Mouse (Mus musculus) forelimb bud, embryonic 11.5 days (tissue): ENCODE results near the gene Tiparp.

ENCODE experiments used
- DNase-seq: peaks from one replicate; pipeline ENCODE4 v3.0.0-alpha.2; 2012; ENCODE audit warnings: low read depth, low spot score

Gene Tiparp

DNA sequence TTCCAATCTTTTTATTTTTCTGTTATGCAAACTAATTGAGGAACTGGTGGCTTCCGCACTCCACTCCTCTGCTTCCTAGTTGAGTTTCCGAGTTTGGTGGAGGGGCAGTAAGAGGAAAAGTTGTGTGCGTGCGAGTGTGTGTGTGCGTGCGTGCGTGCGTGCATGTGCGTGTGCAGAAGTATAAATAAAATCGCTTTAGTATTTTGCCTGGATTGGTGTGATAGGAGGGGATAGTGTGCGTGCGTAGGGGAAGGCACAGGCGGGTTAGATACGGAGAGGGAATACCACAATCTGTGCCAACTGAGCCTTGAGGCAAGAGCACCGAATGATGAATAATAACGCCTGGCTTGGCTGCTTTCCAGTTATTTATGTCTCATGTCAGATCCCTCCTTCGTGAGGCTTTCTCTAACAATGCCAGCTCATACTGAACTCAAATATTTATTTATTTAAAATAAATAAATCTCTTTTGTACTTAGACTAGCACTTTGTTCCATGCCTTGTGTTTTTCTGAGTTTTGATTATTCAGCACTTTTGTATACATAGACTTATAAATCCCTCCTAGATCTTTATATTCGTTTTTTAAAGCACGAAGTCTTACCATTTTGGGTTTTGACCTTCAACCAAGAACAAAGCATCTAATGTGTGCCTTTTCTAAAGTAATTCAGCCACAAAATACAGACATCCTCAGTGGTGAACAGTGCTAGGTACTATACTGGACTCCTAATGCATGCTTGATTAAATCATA lies 1.4 kb downstream of the Tiparp start:
- DNase-seq = peak; percentile 25

DNA sequence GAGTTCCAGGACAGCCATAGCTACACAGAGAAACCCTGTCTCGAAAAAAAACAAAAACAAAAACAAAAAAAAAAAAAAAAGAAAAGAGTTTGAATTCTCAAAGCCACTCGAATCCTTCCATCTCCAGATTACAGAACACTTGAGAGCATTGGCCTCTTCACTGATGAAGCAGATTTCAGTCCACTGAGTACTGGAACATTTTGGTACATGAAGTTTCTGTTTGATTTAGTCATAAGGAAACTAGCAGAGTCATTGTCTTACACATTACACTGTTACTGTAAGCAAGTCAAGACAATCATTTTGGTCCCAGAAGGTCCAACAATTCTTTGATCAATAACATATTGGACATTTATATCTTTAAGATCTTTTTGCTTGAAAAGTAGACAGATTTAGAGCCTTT lies 4.8 kb downstream of the Tiparp start:
- DNase-seq = no peak

DNA sequence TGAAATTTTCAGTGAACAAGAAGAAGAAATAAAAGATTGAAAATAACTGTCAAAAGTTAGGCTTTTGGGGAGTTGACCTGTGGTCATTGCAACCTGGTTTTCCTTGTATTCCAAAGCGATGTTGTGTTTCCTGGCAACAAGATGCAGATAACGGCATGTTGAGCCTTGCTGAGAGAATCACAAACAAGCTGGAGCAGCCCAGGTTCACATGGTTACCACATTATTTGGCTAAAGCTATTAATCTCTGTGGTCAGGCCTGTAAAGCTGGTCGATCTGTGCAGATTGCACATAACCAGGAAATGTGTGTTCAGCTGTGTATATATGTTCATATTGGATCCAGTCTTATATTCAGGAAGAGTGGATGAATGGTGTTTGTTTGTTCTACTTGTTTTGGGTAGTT lies 5.4 kb downstream of the Tiparp start:
- peak; percentile 54 for DNase-seq

DNA sequence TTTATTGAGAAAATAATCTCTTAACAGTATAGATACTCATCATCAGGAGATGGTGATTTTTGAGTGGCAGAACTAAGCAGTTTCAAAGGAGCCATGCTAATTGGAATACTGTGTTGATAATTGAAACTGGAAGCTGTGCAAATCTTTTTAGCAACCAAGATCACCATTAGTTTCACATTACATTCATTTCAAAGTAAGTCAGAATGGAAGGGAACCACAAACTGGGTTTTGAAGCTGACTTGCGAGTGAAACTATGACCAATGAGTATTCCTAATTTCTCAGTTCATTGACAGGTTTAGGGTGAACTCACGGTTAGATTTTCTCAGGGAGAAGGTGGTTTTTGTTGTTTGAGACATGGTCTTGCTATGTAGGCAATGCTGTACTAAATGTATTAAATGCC lies 6.3 kb downstream of the Tiparp start:
- DNase-seq = no peak

DNA sequence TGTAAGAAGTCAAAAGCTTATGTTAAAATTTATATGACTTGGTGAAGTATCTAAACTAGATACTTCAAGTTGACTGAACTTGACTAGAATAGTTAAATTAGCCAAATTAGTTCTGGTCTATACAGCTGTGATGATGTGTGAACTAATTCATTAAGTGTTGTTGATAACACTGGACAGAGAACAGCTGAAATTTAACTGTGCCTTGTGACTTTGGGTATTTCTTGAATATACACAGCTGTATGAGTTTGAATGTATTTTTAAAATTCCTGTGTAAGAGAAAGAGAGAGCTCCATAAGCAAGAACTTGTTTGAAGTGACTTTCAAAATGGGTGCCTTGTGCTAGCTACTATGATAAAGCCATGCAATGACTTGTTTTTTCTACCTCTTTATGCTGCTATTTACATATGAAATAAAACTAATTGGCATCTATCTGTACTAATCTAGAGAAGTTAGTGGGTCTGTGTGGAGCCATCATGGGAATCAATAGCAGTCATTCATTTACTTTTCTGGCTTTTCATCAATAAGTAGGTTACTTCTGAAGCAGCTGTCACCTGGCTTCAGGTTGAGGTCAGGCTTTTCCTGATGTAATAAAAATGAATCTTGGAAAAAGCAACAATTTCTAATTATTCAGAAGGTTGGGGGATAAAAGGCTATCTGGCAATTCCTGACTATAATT lies 7.0 kb downstream of the Tiparp start:
- DNase-seq = no peak

DNA sequence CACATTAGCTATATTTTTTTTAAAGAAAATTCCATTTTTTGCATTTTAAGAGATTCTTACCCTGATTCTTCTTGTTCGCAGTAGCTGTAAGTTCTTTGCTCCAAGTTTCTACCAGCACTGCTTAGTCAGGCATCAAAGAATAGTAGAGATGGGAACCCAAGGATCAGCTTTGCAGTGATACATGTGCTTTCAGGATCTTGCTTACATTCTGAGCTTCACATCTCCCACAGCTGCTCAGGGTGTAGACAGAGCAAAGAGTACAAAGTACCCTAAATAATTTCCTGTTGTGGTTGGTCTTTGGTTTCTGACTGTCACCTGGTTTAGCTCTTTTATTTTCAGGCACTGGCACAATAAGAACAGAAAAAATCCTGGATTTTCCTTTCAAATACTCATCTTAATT lies 9.1 kb downstream of the Tiparp start:
- DNase-seq = no peak

DNA sequence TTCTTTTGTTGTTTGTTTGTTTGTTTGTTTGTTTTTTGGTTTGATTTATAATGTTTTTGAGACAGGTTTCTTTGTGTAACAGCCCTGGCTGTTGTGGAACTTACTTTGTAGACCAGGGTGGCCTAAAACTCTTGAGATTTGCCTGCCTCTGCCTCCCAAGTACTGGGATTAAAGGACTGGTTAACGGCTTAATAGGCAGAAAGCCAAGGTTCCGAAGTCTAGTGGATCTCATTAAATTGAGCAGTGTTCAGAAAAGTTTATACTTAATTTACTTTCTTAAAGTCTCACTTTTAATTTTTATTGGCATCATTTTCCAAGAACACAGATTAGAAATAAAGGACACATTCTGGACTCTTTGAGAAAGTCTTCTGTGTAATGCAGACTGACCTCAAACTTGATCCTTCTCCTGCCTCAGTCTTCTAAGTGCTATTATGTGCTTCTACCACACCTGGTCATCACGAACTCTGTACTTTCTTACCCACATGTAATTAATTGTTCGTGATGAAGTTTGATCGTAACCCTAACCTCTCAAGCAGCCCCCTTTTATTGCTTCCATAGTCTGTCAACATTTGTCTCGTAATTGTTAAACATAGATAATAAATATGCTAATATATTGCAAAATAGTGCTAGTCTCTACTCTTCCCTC lies 12.8 kb downstream of the Tiparp start:
- no peak for DNase-seq

DNA sequence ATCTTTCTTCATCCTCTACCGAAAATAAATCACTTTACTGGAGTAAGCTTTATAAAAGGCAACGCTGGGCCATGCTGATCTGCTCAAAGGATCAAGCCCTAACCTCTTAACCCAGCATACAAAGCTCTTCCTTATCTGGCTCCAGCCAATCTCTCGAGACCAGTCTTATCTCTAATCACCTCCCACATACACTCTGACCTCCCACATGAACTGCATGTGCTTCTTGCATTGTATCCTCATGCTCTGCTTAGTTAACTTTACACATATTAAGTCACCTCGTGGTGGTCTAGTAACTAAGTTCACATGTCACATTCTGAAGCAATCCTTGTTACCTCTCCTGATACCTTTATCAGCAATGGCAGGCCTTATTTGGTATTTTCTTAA lies 13.3 kb downstream of the Tiparp start:
- no peak for DNase-seq

DNA sequence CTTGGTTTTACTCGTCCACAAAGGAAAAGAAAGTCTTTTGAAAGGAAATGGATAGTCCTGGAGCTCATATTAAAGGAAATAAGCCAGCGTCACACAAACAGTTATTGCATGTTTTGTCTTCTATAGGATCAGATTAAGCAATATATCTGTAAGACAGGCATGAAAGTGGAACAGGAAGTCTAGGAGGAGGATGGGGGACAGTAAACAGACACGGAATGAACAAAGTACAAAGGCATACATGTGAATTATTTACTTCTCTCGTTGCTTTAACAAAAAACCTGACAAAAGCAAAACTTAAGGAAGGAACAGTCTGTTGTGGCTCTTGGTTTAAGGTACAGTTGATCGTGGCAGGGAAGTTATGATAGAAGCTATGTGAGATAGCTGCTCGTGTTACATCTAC lies 21.6 kb downstream of the Tiparp start:
- no peak for DNase-seq

DNA sequence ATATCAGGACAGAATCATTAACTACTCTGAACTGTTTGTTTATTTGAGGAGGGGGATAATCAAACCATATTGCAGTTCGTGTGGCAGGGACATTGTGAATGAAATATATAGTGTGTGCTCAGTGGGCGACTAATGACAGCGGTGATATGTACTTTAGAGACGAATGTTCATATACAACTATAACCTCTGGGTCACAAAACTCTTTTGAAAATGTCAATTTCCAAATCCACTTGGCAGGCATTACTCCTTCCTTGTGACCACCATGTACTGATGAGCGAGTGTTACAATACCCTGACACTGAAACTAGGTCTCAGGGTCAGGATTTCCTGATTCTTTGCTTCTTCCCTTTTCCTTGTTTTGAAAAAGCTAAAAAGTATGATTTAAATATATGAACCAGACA lies 22.9 kb downstream of the Tiparp start:
- no peak for DNase-seq

DNA sequence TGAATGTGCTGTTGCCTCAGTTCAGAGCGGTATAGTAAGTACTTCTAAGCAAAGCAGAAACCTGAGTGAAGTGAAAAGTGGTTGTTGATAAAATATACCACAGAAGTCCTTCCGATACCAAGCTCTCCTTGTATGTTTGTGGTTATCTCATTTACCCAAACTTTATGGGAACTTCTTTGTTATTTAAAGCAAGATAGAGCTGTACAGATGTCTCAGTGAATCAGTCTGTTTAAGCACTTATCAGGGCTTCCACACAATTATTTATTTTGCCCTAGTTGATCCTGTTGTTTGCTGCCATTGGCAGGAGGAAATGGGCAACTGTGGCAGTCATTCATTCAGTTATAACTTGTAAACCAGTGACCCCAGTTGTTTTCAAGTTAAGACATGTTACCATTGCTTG lies 26.4 kb downstream of the Tiparp start:
- DNase-seq = no peak

DNA sequence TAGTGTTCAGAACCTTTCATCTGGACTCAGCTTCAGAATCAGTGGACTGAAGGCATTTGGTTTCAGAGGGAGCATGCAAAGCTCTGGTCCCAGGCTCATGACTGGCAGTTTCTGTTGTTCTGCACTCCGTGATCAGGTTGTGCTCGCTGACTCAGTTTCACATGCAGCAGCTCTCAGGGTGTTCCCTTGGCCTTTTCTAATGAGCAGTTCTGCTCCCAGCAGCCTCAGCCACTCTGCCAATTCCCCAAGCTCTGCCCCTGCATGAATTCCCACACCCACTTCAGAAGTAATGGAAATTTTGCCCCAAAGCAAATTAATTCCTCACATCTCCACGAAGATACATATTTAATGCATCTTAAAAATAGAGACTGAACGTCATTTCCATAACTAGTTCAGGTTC lies 30.5 kb downstream of the Tiparp start:
- no peak for DNase-seq

DNA sequence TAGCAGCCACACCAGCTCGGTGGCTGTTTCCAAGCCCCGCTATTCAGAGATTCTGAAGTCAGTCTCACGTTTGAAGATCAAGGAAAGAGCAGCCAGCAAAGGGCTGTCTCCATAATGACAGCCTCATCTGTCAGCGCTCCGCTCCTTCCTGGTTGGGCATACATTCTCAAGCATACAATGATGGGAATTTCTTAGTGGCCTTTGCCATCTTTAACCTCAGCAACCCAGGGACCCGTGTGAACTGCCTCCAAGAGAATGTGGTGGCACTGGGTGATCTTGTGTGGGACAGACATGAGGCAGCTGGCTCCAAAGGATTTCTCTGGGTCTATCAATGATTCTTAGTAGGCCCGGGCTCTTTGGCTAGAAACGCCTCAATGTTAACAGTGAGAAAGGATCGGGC lies 34.0 kb downstream of the Tiparp start:
- no peak for DNase-seq

DNA sequence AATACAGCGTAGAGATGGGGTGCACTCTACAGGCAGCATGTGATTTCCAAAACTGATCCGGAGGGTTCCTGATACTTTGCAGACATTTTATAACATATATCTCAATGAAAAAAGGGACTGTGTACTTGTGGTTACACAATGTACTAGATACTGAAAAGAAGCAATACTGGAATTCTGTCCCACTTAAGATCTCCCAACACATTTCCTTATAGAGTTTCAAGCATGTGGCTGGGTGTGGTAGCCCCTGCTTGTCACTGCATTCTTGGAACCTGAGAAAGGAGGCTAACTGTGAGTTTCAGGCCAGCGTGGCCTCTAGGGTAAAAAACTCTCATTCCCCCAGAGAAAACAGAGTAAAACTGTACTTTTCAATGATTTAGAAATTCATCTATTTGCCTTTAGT lies 34.5 kb downstream of the Tiparp start:
- DNase-seq = no peak

DNA sequence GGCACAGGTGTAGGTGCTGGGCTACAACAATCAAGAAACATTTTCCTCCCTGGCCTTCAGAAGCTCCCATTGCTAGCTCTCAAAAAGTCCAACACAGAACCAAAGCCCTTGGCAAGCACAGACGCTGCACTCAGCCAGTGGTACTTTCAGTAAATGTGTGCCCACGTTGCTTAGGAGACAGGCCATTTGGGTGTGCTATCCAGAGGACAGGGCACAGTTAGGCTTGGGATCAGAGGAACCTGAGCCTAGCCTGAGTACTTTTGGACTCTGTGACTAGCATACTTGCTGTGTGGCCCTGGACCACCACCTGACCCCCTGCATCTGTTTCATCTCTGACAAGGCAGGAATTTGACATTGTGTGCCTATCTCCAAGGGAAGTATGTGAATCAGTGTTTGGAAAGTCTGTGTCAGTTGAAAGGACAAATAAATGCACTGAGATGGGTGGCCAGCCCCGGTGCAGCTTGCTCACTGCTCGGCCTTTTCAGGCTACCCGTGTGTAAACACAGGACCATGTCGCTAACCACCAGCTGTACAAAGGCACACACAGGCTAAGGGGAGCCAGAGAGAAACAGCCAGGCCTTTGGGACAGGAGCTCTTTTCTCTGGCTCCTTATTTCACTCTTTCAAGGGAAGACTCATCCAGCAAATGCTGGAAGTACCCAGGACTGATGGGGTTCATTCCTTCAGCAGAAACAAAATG lies 35.9 kb downstream of the Tiparp start:
- DNase-seq = no peak

DNA sequence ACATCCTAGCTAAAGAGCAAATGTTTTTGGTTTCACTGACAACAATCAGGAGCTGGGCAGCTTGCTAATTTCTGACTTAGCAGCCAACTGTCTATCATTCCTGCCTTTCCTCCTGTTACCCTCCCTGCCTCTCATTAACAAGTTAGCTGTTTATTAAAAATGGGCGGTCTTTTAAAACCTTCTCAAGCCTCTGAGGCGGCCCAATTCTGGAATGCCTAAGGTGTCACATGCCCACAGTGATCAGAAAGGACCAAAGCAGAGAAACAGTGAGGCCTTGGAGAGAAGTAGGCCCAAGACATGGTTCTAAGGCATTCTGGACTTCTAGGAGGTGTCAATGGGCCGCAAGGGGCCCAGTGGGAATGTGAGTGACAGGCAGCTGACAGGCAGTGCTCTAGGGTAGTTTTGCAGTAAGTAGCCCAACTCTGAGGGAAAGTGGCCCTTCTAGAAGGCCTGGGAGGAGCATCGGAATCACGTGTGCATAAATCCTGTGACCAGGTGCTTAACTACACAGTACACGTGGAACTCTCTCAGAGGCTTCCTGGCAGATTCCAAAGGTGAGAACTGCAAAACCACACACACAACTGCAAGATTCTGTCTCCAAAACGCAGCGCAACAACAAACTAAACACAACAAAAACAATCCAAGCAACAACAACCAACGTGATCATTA lies 37.6 kb downstream of the Tiparp start:
- no peak for DNase-seq

DNA sequence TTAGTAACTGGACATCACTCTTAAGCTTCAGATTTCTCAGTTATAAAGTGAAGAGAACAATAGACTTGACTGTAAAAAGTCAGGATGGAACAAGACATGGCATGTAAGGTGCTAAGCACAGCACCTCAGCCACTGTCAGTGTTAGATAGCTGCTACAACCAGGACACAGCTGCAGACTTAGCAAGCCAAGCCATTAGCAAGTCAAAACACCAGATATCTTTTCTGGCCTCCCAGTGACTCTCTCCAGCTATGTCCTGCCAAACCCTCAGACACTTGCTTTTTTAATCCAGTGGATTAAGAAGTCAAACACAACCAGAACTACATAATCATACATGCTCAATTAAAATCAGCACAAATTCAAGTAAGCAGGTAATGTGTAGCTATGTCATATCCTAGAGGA lies 41.7 kb downstream of the Tiparp start:
- no peak for DNase-seq

DNA sequence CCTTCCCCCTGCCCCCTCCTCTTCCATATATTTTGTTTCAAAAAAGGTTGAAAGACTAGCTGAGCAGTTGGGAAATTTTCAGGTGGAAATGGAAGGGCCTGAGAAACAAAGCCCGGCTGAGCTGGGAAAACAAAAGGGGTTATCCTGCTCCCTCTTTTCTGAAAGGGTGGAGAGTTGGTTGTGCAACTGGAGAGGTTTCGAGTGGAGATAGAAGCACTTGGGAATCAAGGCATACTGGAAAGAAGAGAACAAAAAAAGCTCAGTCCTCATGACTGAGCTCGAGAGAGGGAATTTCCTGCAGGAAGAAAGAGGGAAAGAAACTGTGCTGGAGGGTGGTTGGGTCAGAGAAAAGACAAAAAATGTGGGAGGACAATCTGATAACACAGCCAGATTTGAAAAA lies 45.3 kb downstream of the Tiparp start:
- DNase-seq = no peak

DNA sequence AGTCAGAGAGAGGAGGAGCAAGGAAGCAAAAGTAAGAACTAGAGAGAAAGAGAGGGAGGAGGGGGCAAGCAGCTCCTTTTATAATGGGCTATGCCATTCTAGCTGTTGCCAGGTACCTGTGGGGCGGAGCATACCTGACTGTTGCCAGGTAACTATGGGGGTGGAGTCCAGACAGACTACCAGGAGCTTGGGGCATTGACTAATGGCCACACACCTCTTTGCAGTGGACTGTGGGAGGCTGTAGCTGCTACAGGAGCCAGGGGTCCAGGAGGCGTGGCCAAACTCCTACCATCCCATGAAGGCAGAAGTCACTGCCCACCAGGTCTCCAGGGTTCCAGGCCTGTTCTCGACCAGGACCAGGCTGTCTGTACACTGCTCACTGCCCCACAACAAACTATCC lies 49.4 kb downstream of the Tiparp start:
- no peak for DNase-seq

DNA sequence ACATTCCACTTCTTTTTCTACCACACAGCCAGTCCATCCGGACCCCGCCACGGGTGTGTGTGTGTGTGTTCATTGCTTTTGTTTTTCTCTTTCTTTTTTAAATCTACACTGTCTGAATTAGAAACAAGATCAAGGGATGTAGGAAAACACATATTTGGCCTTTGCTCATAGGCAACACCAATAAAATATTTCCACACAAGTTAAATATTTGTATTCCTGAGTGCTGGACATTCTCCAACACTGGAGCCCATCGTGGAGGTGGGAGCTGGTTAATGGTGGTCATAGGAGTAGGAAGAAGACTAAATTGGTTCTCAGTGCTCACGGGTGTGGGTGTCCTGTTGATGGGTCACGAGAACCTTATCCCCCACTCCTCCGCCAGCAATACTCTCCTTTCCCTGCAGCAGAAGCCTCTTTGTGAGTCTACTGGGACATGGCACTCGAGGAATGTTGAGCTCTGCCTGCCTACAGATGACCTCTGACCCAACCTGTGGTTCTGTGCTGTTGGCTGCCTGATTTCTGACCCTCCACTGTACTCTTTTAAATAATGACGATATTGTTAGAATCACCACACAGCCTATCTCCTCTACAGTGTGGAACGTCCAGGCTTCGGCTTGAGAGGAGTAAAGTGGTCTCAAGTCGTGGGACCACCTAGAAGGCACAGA lies 51.2 kb downstream of the Tiparp start:
- no peak for DNase-seq

DNA sequence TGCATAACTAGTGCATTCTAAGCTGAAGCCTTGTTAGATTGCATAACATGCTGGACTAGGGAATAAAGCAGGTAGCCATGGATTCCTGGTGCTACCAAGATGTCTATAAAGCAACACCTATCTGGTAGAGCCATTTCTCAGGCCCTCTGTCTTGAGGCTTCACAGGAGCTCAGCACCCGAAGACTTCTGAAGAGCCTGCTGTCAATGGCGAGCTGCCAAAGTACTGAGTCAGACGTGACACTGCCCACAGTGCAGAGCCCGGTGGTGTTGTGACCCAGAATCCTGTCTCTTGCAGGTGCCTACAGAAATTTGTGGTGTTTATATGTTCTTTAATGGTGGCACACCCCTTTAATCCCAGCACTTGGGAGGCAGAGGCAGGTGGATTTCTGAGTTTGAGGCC lies 53.4 kb downstream of the Tiparp start:
- no peak for DNase-seq
